Mouse (Mus musculus) liver, embryonic 14.5 days (tissue): Measurements from ENCODE around the gene Itga6. TPM values are rescaled to one million over a fixed set of nuclear protein-coding genes. Genes with fewer than 3 reads are reported as not detected.

Experiments
- polyA plus RNA-seq, 2 experiments: library from polyadenylated mRNA; depleted of rRNA in 1 of 2; stranded (reverse) in 1 of 2; unstranded in 1 of 2; fragments of >200 nt; fragmentation: Nextera tagmentation in 1 of 2; extraction: Ambion mirVana in 1 of 2; gene quantifications; 2 replicates each; pipeline versions ENCODE4 v1.2.1 to v1.2.3; 2012 to 2014

The Itga6 gene
- polyA plus RNA-seq, 2 experiments: 5.5 to 6.2 TPM

Other genes with a start within 250 kb of the Itga6 start
- 0.07 and 0.38 TPM in 2 replicates for gene Dlx1, start 217.5 kb upstream of the Itga6 start, polyA plus RNA-seq (2012; rRNA removed)
- gene Dlx1, start 217.5 kb upstream of the Itga6 start, polyA plus RNA-seq (2014; fragmentation: Nextera tagmentation; extraction: Ambion mirVana): not detected in 2 replicates
- gene Dlx2, start 198.9 kb upstream of the Itga6 start, polyA plus RNA-seq (2012; rRNA removed): 0.01 and 0.05 TPM in 2 replicates
- gene Dlx2, start 198.9 kb upstream of the Itga6 start, polyA plus RNA-seq (2014; fragmentation: Nextera tagmentation; extraction: Ambion mirVana): not detected in 2 replicates
- gene Pdk1, start 127.6 kb downstream of the Itga6 start, polyA plus RNA-seq (2012; rRNA removed): 11.2 and 16.0 TPM in 2 replicates
- gene Pdk1, start 127.6 kb downstream of the Itga6 start, polyA plus RNA-seq (2014; fragmentation: Nextera tagmentation; extraction: Ambion mirVana): 51.8 and 53.2 TPM in 2 replicates
- 3.3 and 4.2 TPM in 2 replicates for gene Rapgef4, start 235.6 kb downstream of the Itga6 start, polyA plus RNA-seq (2012; rRNA removed)
- 2.2 and 3.4 TPM in 2 replicates for gene Rapgef4, start 235.6 kb downstream of the Itga6 start, polyA plus RNA-seq (2014; fragmentation: Nextera tagmentation; extraction: Ambion mirVana)